Mouse (Mus musculus): Measurements from ENCODE around the gene Myo18b. TPM values are rescaled to one million over a fixed set of nuclear protein-coding genes. Genes with fewer than 3 reads are reported as not detected.

Myo18b gene
- polyA plus RNA-seq, 1 experiment: not detected

- Histone ChIP-seq H3K36me3 (ENCODE audit: control insufficient read depth, insufficient read depth) (no peaks in the 10 kb centered on the region), H3K4me3 (ENCODE audit: insufficient read depth, poor library complexity, severe bottlenecking) (no peak overlapping the region), H3K79me3 (ENCODE audit: low read depth) (no peaks in the 10 kb centered on the region), H3K27me3 (ENCODE audit: control insufficient read depth, insufficient read depth, insufficient read length) (no peaks in the 10 kb centered on the region), H3K79me2 (ENCODE audit: control insufficient read depth, insufficient read depth) (no peaks in the 10 kb centered on the region), H3ac (ENCODE audit: control insufficient read depth, insufficient read length, low read depth) (no peak overlapping the region)
- no peak for TF ChIP-seq CEBPB (IDR thresholded peaks at IDR 0.05; ENCODE audit: low read depth)
- TF ChIP-seq CTCF (IDR thresholded peaks at IDR 0.05; ENCODE audit: control insufficient read depth, insufficient read depth, insufficient read length): no peak
- no peak for TF ChIP-seq USF1 (IDR thresholded peaks at IDR 0.05; ENCODE audit: low read depth)
- no peak for TF ChIP-seq MAX (IDR thresholded peaks at IDR 0.05)
- no peak for TF ChIP-seq MYOD1 (IDR thresholded peaks at IDR 0.05; ENCODE audit: control insufficient read depth, insufficient read length, low read depth)
- no peak for TF ChIP-seq FOSL1 (IDR thresholded peaks at IDR 0.05; ENCODE audit: insufficient read depth, low read length, poor library complexity, severe bottlenecking)
- no peak for TF ChIP-seq MYOG (IDR thresholded peaks at IDR 0.05; ENCODE audit: control insufficient read depth, extremely low read depth, insufficient read length)
Observed at GRCm38 (mm10) chr5:112707478-112707877, 188.7 kb downstream of the Myo18b start.

GRCm38 (mm10) chr5:112700794-112701193 is 195.4 kb downstream of the Myo18b start:
- Histone ChIP-seq H3K79me2 (ENCODE audit: control insufficient read depth, insufficient read depth) (no peaks in the 10 kb centered on the region), H3K36me3 (ENCODE audit: control insufficient read depth, insufficient read depth) (no peaks in the 10 kb centered on the region), H3K4me3 (ENCODE audit: insufficient read depth, poor library complexity, severe bottlenecking) (no peak overlapping the region), H3ac (ENCODE audit: control insufficient read depth, insufficient read length, low read depth) (no peak overlapping the region), H3K27me3 (ENCODE audit: control insufficient read depth, insufficient read depth, insufficient read length) (no peaks in the 10 kb centered on the region), H3K79me3 (ENCODE audit: low read depth) (no peaks in the 10 kb centered on the region)
- TF ChIP-seq CEBPB (IDR thresholded peaks at IDR 0.05; ENCODE audit: low read depth) (no peak), FOSL1 (IDR thresholded peaks at IDR 0.05; ENCODE audit: insufficient read depth, low read length, poor library complexity, severe bottlenecking) (no peak), CTCF (IDR thresholded peaks at IDR 0.05; ENCODE audit: control insufficient read depth, insufficient read depth, insufficient read length) (no peak), MYOG (IDR thresholded peaks at IDR 0.05; ENCODE audit: control insufficient read depth, extremely low read depth, insufficient read length) (no peak), USF1 (IDR thresholded peaks at IDR 0.05; ENCODE audit: low read depth) (no peak), MYOD1 (IDR thresholded peaks at IDR 0.05; ENCODE audit: control insufficient read depth, insufficient read length, low read depth) (no peak), MAX (IDR thresholded peaks at IDR 0.05) (no peak)

GRCm38 (mm10) chr5:112696683-112697082 is 199.5 kb downstream of the Myo18b start:
- H3ac ChIP-seq (ENCODE audit: control insufficient read depth, insufficient read length, low read depth): no peak overlapping the region
- H3K79me3 ChIP-seq (ENCODE audit: low read depth): no peaks in the 10 kb centered on the region
- H3K36me3 ChIP-seq (ENCODE audit: control insufficient read depth, insufficient read depth): no peaks in the 10 kb centered on the region
- H3K27me3 ChIP-seq (ENCODE audit: control insufficient read depth, insufficient read depth, insufficient read length): no peaks in the 10 kb centered on the region
- TF ChIP-seq CEBPB (IDR thresholded peaks at IDR 0.05; ENCODE audit: low read depth) (no peak), FOSL1 (IDR thresholded peaks at IDR 0.05; ENCODE audit: insufficient read depth, low read length, poor library complexity, severe bottlenecking) (no peak), USF1 (IDR thresholded peaks at IDR 0.05; ENCODE audit: low read depth) (no peak), MYOG (IDR thresholded peaks at IDR 0.05; ENCODE audit: control insufficient read depth, extremely low read depth, insufficient read length) (no peak), MAX (IDR thresholded peaks at IDR 0.05) (no peak), CTCF (IDR thresholded peaks at IDR 0.05; ENCODE audit: control insufficient read depth, insufficient read depth, insufficient read length) (no peak), MYOD1 (IDR thresholded peaks at IDR 0.05; ENCODE audit: control insufficient read depth, insufficient read length, low read depth) (no peak)
- H3K4me3 ChIP-seq (ENCODE audit: insufficient read depth, poor library complexity, severe bottlenecking): no peak overlapping the region
- H3K79me2 ChIP-seq (ENCODE audit: control insufficient read depth, insufficient read depth): no peaks in the 10 kb centered on the region

GRCm38 (mm10) chr5:112695254-112695711 is 200.9 kb downstream of the Myo18b start:
- TF ChIP-seq CEBPB (IDR thresholded peaks at IDR 0.05; ENCODE audit: low read depth) (no peak), CTCF (IDR thresholded peaks at IDR 0.05; ENCODE audit: control insufficient read depth, insufficient read depth, insufficient read length) (no peak), FOSL1 (IDR thresholded peaks at IDR 0.05; ENCODE audit: insufficient read depth, low read length, poor library complexity, severe bottlenecking) (no peak), MYOD1 (IDR thresholded peaks at IDR 0.05; ENCODE audit: control insufficient read depth, insufficient read length, low read depth) (no peak), MYOG (IDR thresholded peaks at IDR 0.05; ENCODE audit: control insufficient read depth, extremely low read depth, insufficient read length) (no peak), MAX (IDR thresholded peaks at IDR 0.05) (no peak), USF1 (IDR thresholded peaks at IDR 0.05; ENCODE audit: low read depth) (no peak)
- Histone ChIP-seq H3ac (ENCODE audit: control insufficient read depth, insufficient read length, low read depth) (no peak overlapping the region), H3K27me3 (ENCODE audit: control insufficient read depth, insufficient read depth, insufficient read length) (no peaks in the 10 kb centered on the region), H3K36me3 (ENCODE audit: control insufficient read depth, insufficient read depth) (no peaks in the 10 kb centered on the region), H3K4me3 (ENCODE audit: insufficient read depth, poor library complexity, severe bottlenecking) (no peak overlapping the region), H3K79me3 (ENCODE audit: low read depth) (no peaks in the 10 kb centered on the region), H3K79me2 (ENCODE audit: control insufficient read depth, insufficient read depth) (no peaks in the 10 kb centered on the region)

GRCm38 (mm10) chr5:112693286-112693849 is 202.8 kb downstream of the Myo18b start:
- no peaks in the 10 kb centered on the region for H3K27me3 ChIP-seq (ENCODE audit: control insufficient read depth, insufficient read depth, insufficient read length)
- TF ChIP-seq FOSL1 (IDR thresholded peaks at IDR 0.05; ENCODE audit: insufficient read depth, low read length, poor library complexity, severe bottlenecking) (no peak), CTCF (IDR thresholded peaks at IDR 0.05; ENCODE audit: control insufficient read depth, insufficient read depth, insufficient read length) (no peak), USF1 (IDR thresholded peaks at IDR 0.05; ENCODE audit: low read depth) (peak; percentile 38)
- H3K4me3 ChIP-seq (ENCODE audit: insufficient read depth, poor library complexity, severe bottlenecking): no peak overlapping the region
- H3K79me2 ChIP-seq (ENCODE audit: control insufficient read depth, insufficient read depth): no peaks in the 10 kb centered on the region
- H3ac ChIP-seq (ENCODE audit: control insufficient read depth, insufficient read length, low read depth): no peak overlapping the region
- no peaks in the 10 kb centered on the region for H3K36me3 ChIP-seq (ENCODE audit: control insufficient read depth, insufficient read depth)
- no peaks in the 10 kb centered on the region for H3K79me3 ChIP-seq (ENCODE audit: low read depth)
